Mouse (Mus musculus) mouse embryonic stem cell (cell line): ENCODE measurements around the gene Oxct2a.
"Not testable (repeated sequence)": the region's sequence is repeated elsewhere in the genome, so short reads cannot be mapped to it uniquely, and the experiment has no call there.

Source experiments
- in situ Hi-C, 2 experiments: fragments of 300-500 bp; cut with MboI; formaldehyde crosslinking; loops; 1 replicate in 1 of 2; 3 replicates in 1 of 2; pipeline ENCODE4 v1.14.3; 2019 to 2020; ENCODE audit warnings: low sequenced_read_pairs in 2 of 2, low pct_unique_long_range_greater_than_20kb in 1 of 2, mixed read lengths in 1 of 2; ENCODE audit not compliant: unreplicated experiment in 1 of 2

Oxct2a gene

DNA sequence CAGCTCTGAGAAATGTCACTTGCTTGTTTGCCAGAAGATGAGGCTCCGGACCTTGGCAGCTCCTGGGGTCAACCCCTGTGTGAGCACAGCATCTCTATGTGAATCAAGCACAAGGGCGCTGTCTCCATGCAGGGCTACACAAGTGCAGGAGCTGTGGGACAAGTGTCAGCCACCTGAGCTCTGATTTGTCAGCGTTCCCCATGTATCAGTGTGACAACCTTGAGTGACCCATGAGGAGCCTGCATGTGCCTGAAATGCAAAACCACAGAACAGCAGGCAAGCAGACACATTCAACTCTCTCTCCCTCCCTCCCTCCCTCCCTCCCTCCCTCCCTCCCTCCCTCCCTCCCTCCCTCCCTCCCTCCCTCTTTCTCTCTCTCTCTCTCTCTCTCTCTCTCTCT is 4.2 kb upstream of the Oxct2a start:
- in situ Hi-C loops = loop anchor here in 1 of 2 experiments (25.0 kb wide), 2 partner anchors 385 to 585 kb away; partner anchors contain the start of genes 4930535I16Rik, Mycbp, Ndufs5 and Rragc

- in situ Hi-C loops = loop anchor here in 1 of 2 experiments (25.0 kb wide), 2 partner anchors 386 to 586 kb away; partner anchors contain the start of genes 4930535I16Rik, Mycbp, Ndufs5 and Rragc
Measured at GRCm38 (mm10) chr4:123326087-123326486, 2.7 kb upstream of the Oxct2a start.

- in situ Hi-C loops = not testable (repeated sequence)
Measured at GRCm38 (mm10) chr4:123322910-123323309, 524 bp downstream of the Oxct2a start.

DNA sequence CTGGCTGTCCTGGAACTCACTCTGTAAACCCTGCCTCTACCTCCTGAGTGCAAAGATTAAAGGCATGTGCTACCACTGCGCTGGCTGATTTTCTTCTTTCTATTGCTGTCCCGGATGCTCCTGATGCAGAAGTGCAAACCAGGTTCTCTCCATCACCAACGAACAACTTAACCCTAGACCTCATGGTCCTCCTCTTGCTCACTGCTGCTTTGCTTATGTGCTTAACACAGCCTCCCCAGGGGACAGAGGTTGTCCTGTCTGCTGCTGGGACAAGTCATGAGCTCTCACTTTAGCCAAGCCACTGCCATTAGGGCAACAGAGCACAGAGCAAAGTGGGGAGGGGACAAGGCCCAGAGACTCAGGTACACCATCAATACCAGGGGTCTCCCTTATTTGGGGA is 8.9 kb downstream of the Oxct2a start:
- in situ Hi-C loops = no loop called here

GRCm38 (mm10) chr4:123313010-123313409 is 10.4 kb downstream of the Oxct2a start:
- in situ Hi-C loops = no loop called here

DNA sequence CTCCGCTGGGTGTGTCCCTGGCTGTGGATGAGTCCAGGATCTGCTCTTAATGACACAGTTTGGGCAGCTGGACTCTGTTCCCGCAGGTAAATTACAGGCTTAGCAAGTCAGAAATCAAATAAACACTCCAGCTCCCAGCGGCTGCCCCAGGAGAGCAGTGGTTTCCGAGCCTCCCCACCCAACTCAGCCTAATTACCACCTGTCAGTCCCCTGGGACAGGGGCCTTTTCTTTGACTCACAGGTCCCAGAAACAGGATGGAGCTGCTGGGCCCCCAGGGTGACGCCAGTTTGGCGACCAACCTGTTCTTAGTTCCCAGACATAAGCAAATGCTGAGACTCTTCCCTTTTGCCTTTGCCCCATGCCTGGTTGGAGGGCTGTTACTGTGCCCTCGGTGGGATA is 11.6 kb downstream of the Oxct2a start:
- in situ Hi-C loops = no loop called here

- in situ Hi-C loops = no loop called here
Measured at GRCm38 (mm10) chr4:123308292-123308691, 15.1 kb downstream of the Oxct2a start.

DNA sequence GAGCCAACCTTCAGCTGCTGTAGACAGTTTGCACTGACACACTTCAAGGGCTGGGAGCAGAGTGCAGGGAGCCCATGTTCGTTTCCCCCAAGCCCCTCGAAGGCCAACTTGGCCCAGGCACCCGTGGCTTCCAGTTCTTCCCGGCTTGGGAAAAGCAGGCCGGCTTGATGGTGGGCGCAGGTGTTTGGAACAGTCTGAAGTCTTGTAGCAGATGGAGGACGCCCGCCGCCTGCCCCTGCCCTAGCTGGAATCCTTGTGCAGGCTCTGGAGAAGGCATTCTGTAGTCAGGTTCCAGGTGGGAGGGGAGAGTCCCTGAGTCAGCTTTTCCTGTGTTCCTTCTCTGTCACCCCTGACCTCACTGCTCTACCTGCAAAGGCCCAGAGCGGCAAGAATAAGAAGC is 16.4 kb downstream of the Oxct2a start:
- in situ Hi-C loops = no loop called here

- in situ Hi-C loops = no loop called here
Measured at GRCm38 (mm10) chr4:123305789-123306188, 17.6 kb downstream of the Oxct2a start.

GRCm38 (mm10) chr4:123298980-123299670 is 24.3 kb downstream of the Oxct2a start:
- in situ Hi-C loops = no loop called here

GRCm38 (mm10) chr4:123298226-123298625 is 25.2 kb downstream of the Oxct2a start:
- in situ Hi-C loops = no loop called here

DNA sequence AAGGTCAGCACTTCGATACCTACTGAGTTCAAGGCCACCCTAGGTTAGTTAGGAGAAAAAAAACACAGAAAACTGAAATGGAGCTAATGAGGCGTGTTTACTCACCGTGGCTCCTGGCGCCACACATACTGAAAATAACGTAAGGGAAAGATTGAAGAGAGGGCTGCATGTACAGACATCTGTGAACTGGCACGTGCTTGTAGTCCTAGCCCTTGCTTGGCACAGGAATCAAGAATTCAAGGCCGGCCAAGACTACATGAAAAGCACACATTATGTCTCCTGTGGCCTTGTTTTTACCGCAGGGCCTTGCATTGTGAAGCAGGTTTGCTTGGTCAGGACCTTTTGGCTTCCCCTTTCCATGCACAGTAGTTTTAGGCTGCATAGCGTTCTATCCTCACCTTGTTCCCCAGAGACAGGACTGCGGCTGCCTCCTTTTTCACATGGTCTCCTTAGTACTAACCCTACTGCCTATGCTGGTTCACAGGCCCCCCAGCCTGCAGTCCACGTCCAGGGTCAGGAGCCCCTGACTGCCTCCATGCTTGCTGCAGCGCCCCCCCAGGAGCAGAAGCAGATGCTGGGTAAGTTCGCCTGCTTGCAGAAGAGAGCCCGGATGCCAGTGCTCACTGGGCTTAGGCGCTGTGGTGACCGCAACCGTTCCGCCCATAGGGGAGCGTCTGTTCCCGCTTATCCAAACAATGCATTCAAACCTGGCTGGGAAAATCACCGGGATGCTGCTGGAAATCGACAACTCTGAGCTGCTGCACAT is 26.1 kb downstream of the Oxct2a start:
- in situ Hi-C loops = no loop called here

DNA sequence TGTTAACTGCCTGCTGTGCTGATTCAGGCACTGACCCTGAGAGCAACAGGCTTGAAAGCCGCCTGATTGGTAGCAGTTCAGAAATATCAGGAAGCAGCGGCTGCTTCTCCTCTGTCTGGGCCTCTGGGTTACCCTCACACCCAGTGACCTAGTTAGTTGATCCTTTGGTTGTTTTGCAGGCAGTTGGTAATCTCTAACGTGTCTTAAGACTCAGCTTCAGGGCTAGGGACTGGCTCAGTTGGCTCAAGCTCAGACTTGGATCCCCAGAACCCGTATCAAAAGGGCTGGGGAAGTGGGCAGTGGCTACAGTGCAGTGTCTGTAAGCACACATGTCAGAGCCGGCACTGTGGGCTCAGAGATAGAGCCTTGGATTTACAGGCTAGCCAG is 27.3 kb downstream of the Oxct2a start:
- in situ Hi-C loops = no loop called here

DNA sequence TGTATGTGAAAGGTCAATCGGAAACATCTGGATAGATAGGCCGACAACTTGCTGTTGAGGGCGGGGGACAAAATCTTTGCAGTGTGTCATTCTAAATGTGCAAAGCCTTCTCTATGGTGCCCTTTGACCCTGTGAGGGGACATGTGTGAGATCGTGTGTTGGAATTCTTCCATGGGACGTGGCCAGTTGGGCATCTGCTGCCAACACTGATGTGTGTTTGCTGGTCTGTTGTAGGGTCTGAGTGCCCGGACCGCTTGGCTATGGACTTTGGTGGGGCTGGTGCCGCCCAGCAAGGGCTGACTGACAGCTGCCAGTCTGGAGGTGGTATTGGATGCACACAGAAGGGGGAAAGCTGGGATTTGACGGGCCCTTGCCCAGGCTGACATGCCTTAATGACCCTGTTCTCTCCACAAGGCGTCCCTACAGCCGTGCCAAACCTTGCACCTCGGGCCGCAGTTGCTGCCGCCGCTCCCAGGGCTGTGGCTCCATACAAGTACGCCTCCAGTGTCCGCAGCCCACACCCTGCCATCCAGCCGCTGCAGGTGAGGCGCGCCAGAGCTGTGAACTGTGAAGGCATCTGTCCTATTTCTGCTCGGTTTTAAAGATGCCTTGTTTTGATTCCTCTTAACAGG is 27.8 kb downstream of the Oxct2a start:
- in situ Hi-C loops = no loop called here

DNA sequence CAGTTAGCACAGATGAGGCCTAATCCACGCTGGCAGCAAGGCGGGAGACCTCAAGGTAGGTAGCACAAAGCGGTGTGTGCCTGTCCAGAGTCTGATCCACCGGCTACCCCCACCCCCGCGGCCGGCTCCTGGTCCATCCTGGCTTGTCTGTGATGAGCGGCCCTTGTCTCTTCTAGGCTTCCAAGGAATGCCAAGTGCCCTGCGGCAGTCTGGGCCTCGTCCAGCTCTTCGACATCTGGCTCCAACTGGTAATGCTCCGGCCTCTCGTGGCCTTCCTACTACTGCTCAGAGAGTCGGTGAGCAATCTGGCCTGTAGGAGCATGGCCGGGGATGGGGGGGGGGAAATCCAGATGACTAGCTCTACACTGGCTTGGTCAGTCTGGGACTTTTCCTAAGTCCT is 28.4 kb downstream of the Oxct2a start:
- in situ Hi-C loops = not testable (repeated sequence)

DNA sequence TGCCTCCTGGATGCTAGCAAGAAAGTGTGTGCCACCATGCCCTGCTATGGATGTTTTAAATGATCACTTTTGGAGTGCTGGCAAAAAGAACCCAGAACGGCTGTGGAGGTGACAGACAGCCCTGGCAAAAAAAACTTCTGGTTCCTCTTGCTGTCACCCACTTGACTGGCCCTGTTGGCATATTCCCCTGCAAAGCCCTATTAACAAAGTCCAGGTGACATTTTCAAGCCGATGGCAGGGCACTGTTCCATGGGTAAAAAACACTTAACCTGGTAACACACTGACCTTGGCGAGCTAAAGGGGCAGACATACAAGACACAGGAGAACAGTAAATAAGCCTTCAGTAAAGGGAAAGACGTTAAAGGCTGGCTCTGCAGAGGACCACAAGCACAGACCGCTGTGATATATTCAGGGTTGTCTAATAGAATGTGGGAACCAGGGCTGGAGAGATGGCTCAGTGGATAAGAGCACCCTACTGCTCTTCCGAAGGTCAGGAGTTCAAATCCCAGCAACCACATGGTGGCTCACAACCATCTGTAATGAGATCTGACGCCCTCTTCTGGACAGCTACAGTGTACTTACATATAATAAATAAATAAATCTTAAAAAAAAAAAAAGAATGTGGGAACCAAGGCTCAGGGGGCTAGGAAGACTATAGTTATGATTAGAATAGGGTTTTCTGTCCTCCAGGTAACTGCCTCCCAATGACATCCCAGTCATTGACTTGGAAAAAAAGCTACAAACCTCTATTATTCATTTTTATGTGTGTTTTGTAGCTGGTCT is 29.6 kb downstream of the Oxct2a start:
- in situ Hi-C loops = no loop called here

- in situ Hi-C loops = no loop called here
Measured at GRCm38 (mm10) chr4:123292989-123293388, 30.4 kb downstream of the Oxct2a start.

GRCm38 (mm10) chr4:123292390-123292789 is 31.0 kb downstream of the Oxct2a start:
- in situ Hi-C loops = no loop called here

DNA sequence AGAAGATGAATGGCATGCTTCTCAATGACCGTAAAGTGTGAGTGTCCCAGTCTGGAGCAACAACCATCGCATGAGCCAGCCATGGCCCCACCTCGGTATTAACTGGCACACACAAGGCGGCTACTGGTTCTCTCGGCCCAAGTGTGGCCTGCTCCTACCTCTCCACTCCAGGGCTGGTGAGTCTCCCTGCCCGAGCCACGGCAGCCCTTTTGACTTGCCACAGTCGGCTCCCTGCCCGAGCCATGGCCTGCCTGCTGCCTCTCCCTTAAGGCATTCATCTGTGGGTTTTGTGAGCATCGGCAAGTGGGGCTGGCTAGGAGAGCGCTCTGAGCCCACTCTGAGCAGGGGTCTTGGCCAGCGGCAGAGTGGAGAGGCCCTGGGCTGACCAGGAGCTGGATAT is 34.4 kb downstream of the Oxct2a start:
- in situ Hi-C loops = no loop called here
